Mouse (Mus musculus) heart, embryonic 11.5 days (tissue): ENCODE results near the gene Slc16a9. TPM values are rescaled to one million over a fixed set of nuclear protein-coding genes. Genes with fewer than 3 reads are reported as not detected.

Experiments
- ATAC-seq: fragments of 200-750 bp; cut with Nextera tagmentation; replicated peaks from 2 replicates; pipeline ENCODE4 v1.8.0; 2017; ENCODE audit warnings: moderate library complexity; ENCODE audit not compliant: insufficient number of reproducible peaks, low FRiP score, low TSS enrichment
- H3K27ac ChIP-seq: fragments of 300-500 bp; sonication (generic); 2 replicates; pipeline ENCODE4 v1.5.1; 2014; ENCODE audit warnings: mild to moderate bottlenecking, low read depth, low read length
- H3K27me3 ChIP-seq: fragments of 300-500 bp; sonication (generic); 2 replicates; pipeline ENCODE4 v1.6.1; 2014; ENCODE audit warnings: mild to moderate bottlenecking, low read length, mixed read lengths; ENCODE audit not compliant: control insufficient read depth, insufficient read depth
- H3K36me3 ChIP-seq: fragments of 300-500 bp; sonication (generic); 2 replicates; pipeline ENCODE4 v1.6.1; 2014; ENCODE audit warnings: mild to moderate bottlenecking, low read length, moderate library complexity, mixed read lengths; ENCODE audit not compliant: control insufficient read depth, insufficient read depth
- H3K4me1 ChIP-seq: fragments of 300-500 bp; sonication (generic); 2 replicates; pipeline ENCODE4 v1.6.1; 2014; ENCODE audit warnings: low read length; ENCODE audit not compliant: control insufficient read depth, insufficient read depth
- H3K4me2 ChIP-seq: fragments of 300-500 bp; sonication (generic); 2 replicates; pipeline ENCODE4 v1.6.1; 2014; ENCODE audit warnings: mild to moderate bottlenecking, moderate library complexity
- H3K4me3 ChIP-seq: fragments of 300-500 bp; sonication (generic); 2 replicates; pipeline ENCODE4 v1.5.1; 2014; ENCODE audit warnings: low read depth, low read length
- H3K9ac ChIP-seq: fragments of 300-500 bp; sonication (generic); 2 replicates; pipeline ENCODE4 v1.6.1; 2014; ENCODE audit warnings: mild to moderate bottlenecking, low read depth, low read length, moderate library complexity
- H3K9me3 ChIP-seq: fragments of 300-500 bp; sonication (generic); replicated peaks from 2 replicates; pipeline ENCODE4 v1.6.1; 2016; ENCODE audit warnings: low read length; ENCODE audit not compliant: control insufficient read depth
- WGBS: fragments of 180-500 bp; shearing (Covaris S2); extraction: QIAGEN DNeasy Blood & Tissue Kit; methylation state at CpG from one replicate; pipeline ENCODE4 v1.1.7; 2014; ENCODE audit not compliant: insufficient replicate concordance; 5-methylcytosine and 5-hydroxymethylcytosine counted together
- polyA plus RNA-seq: library from polyadenylated mRNA; unstranded; fragments of >200 nt; fragmentation: Nextera tagmentation; extraction: Ambion mirVana; gene quantifications from 2 replicates; pipeline ENCODE4 v1.2.1, GENCODE M21; 2014

Gene Slc16a9
- polyA plus RNA-seq, 1 experiment from 2014 or later, result 0.53 TPM

DNA sequence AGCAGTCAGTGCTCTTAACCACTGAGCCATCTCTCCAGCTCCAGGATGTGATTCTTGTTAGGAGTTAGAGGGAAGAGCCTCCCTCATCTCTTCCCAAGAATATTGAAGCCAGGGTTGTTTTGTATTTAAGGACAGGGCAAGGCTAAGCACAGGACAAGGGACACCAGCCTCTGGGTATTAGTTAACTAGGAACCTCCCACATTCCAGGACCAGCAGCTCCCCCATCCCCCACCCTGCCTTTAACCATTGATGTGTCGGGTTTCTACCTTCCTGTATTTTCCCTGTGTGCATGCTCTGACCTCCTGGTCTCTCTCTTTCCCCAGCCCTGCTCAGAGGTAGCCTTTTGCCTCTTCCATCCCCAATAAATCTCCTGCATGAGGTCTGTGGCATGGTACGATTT is 56.3 kb downstream of the Slc16a9 start:
- Histone ChIP-seq H3K27me3 (no peaks in the 10 kb centered on the region), H3K27ac (no peak overlapping the region), H3K9me3 (no peaks in the 10 kb centered on the region), H3K36me3 (no peaks in the 10 kb centered on the region), H3K4me2 (no peak overlapping the region), H3K4me3 (no peak overlapping the region), H3K9ac (no peak overlapping the region), H3K4me1 (no peaks in the 10 kb centered on the region)
- no peak for ATAC-seq
- 53% methylated on average over 2 of the region's 2 CpGs for WGBS

DNA sequence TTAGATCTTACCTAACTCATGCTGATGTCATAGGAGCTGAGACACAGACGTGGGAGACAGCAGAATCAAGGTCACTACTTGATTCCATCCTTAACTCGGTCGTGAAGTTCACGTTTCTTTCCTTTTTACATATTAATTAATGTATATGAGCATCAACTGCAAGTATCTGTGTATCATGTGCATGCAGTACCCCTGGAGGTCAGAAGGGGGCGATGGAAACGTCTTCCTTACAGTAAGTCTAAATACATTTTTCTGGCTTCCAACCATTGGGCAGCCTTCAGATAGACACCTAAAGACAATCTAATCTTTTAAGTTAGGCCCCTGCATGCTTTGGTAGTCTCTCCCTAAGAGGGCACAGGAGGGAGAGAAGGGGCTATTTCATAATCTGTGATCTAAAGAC is 58.3 kb downstream of the Slc16a9 start:
- Histone ChIP-seq H3K9ac (no peak overlapping the region), H3K9me3 (no peaks in the 10 kb centered on the region), H3K27ac (no peak overlapping the region), H3K4me3 (no peak overlapping the region), H3K4me1 (no peaks in the 10 kb centered on the region), H3K4me2 (no peak overlapping the region), H3K36me3 (no peaks in the 10 kb centered on the region), H3K27me3 (no peaks in the 10 kb centered on the region)
- no peak for ATAC-seq
- WGBS, result 70% methylated on average over 6 of the region's 6 CpGs

- Histone ChIP-seq H3K4me2 (no peak overlapping the region), H3K4me3 (no peak overlapping the region), H3K4me1 (no peaks in the 10 kb centered on the region), H3K9ac (no peak overlapping the region), H3K27me3 (no peaks in the 10 kb centered on the region), H3K9me3 (no peaks in the 10 kb centered on the region), H3K36me3 (no peaks in the 10 kb centered on the region), H3K27ac (no peak overlapping the region)
- no peak for ATAC-seq
- WGBS, result 74% methylated on average over 5 of the region's 5 CpGs
Observed at GRCm38 (mm10) chr10:70305683-70306082, 60.8 kb downstream of the Slc16a9 start.

DNA sequence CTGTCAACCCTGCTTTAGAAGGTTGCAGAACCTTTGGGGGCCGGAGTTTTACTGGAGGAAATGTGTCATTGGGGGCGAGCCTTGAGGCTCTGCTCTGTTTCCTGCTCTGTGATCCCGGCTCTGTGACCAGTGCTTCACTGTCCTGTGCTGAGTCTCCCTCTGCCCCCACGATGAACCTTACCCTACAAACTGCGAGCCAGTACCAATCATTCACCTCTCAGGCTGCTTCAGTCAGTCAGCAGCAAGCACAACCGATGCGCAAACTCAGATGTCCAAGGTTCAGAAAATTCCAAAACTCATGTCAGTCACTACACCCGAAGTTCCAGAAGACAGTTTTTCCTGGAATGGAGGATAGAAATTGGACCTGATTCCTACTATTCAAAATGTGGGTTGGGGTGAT is 64.5 kb downstream of the Slc16a9 start:
- H3K4me1 ChIP-seq, result no peaks in the 10 kb centered on the region
- no peaks in the 10 kb centered on the region for H3K9me3 ChIP-seq
- H3K9ac ChIP-seq, result no peak overlapping the region
- no peak for ATAC-seq
- no peak overlapping the region for H3K4me2 ChIP-seq
- no peaks in the 10 kb centered on the region for H3K27me3 ChIP-seq
- H3K36me3 ChIP-seq, result no peaks in the 10 kb centered on the region
- 88% methylated on average over 8 of the region's 8 CpGs for WGBS
- H3K27ac ChIP-seq, result no peak overlapping the region
- no peak overlapping the region for H3K4me3 ChIP-seq

DNA sequence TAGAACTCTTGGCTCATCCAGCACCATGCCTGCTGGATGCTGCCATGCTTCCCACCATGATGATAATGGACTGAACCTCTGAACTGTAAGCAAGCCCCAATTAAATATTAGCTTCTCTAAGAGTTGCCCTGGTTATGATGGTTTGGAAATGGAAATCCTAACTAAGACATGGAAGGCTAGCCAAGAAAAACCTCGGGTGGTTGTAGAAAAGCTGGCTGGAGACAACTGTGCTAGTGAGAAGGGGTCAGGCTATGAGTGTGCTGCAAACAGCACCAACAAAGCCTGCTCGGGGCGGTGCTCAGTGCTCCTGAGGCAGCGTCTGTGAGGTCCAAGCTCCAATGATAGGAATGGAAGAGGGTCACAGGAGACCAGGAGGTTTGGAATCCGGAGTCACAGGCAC is 65.7 kb downstream of the Slc16a9 start:
- Histone ChIP-seq H3K27me3 (no peaks in the 10 kb centered on the region), H3K36me3 (no peaks in the 10 kb centered on the region), H3K4me1 (no peaks in the 10 kb centered on the region), H3K4me2 (no peak overlapping the region), H3K9me3 (no peaks in the 10 kb centered on the region), H3K4me3 (no peak overlapping the region), H3K27ac (no peak overlapping the region), H3K9ac (no peak overlapping the region)
- no peak for ATAC-seq
- 70% methylated on average over 5 of the region's 5 CpGs for WGBS

DNA sequence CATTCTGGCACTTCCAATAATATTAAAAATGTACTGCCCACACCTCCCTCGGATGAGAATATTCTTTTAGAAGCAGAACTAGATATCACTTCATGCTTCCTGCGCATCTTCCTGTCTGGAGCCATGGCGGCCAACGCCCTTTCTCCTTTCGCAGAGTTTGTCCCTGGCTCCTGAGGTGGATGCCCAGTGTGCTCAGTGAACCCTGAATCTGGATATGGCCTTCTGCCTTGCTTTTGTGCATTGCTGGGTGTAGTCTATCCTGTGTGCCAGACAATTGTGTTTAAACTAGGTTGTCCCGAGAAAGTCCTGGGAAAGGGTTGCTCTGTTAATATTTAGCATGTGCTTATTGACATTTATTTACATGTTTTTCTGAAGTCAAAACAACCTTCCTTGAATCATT is 71.0 kb downstream of the Slc16a9 start:
- no peak for ATAC-seq
- no peak overlapping the region for H3K4me3 ChIP-seq
- H3K27ac ChIP-seq, result no peak overlapping the region
- no peak overlapping the region for H3K9ac ChIP-seq
- WGBS, result 80% methylated on average over 6 of the region's 6 CpGs
- H3K36me3 ChIP-seq, result no peaks in the 10 kb centered on the region
- no peaks in the 10 kb centered on the region for H3K4me1 ChIP-seq
- no peaks in the 10 kb centered on the region for H3K27me3 ChIP-seq
- H3K9me3 ChIP-seq, result no peaks in the 10 kb centered on the region
- H3K4me2 ChIP-seq, result no peak overlapping the region

GRCm38 (mm10) chr10:70316856-70317255 is 72.0 kb downstream of the Slc16a9 start:
- Histone ChIP-seq H3K27ac (no peak overlapping the region), H3K4me1 (no peaks in the 10 kb centered on the region), H3K27me3 (no peaks in the 10 kb centered on the region), H3K4me3 (no peak overlapping the region), H3K4me2 (no peak overlapping the region), H3K36me3 (no peaks in the 10 kb centered on the region), H3K9ac (no peak overlapping the region), H3K9me3 (no peaks in the 10 kb centered on the region)
- WGBS, result 76% methylated on average over 7 of the region's 7 CpGs
- ATAC-seq, result no peak

- Histone ChIP-seq H3K4me3 (no peak overlapping the region), H3K9ac (no peak overlapping the region), H3K9me3 (no peaks in the 10 kb centered on the region), H3K27me3 (no peaks in the 10 kb centered on the region), H3K27ac (no peak overlapping the region), H3K4me1 (no peaks in the 10 kb centered on the region), H3K36me3 (no peaks in the 10 kb centered on the region), H3K4me2 (no peak overlapping the region)
- WGBS, result 76% methylated on average over 13 of the region's 13 CpGs
- ATAC-seq, result no peak
Observed at GRCm38 (mm10) chr10:70317394-70317965, 72.6 kb downstream of the Slc16a9 start.

GRCm38 (mm10) chr10:70318630-70319029 is 73.7 kb downstream of the Slc16a9 start:
- 12% methylated on average over 3 of the region's 3 CpGs for WGBS
- H3K27me3 ChIP-seq, result no peaks in the 10 kb centered on the region
- H3K36me3 ChIP-seq, result no peaks in the 10 kb centered on the region
- H3K9me3 ChIP-seq, result no peaks in the 10 kb centered on the region
- no peak overlapping the region for H3K4me2 ChIP-seq
- H3K27ac ChIP-seq, result no peak overlapping the region
- ATAC-seq, result no peak
- H3K4me1 ChIP-seq, result no peaks in the 10 kb centered on the region
- H3K9ac ChIP-seq, result no peak overlapping the region
- no peak overlapping the region for H3K4me3 ChIP-seq
